Mouse (Mus musculus) liver, embryonic 14.5 days (tissue): Measurements from ENCODE around the gene B4galnt2.
"Not testable (repeated sequence)": the region's sequence is repeated elsewhere in the genome, so short reads cannot be mapped to it uniquely, and the experiment has no call there.

Experiments used
- CTCF ChIP-seq: IDR thresholded peaks from 2 replicates; pipeline ENCODE4 v1.5.1; 2016; ENCODE audit warnings: antibody characterized with exemption, low read depth, control low read depth
- EP300 ChIP-seq: IDR thresholded peaks from 2 replicates; pipeline ENCODE4 v1.6.1; 2016; ENCODE audit warnings: antibody characterized with exemption, low read depth

DNA sequence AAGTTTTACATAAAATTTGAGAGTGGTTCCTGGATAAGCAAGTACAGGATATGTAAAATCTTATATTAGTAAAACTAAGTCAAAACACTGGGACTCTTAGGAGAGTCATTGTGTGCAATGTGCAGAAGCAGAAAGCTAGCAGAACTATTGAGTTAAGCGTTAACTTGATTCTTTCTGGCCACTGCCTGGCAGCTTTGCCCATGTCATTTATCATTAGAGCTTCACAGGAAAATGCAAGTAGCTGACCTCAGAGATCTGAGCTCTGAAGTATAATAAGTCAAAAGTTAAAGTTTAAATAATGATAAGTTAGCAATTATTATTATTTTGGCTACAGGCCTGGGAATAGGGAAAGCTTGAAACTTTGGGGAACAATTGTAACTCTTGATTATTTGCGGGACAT is 34.8 kb downstream of the B4galnt2 start:
- not testable (repeated sequence) for TF ChIP-seq CTCF, EP300
